Mouse (Mus musculus): Measurements from ENCODE around the gene Olfr456. TPM values are rescaled to one million over a fixed set of nuclear protein-coding genes. Genes with fewer than 3 reads are reported as not detected.
"Not testable (repeated sequence)": the region's sequence is repeated elsewhere in the genome, so short reads cannot be mapped to it uniquely, and the experiment has no call there.

The Olfr456 gene
- total RNA-seq (2021), result not detected in 2 replicates
- long read RNA-seq, result 0 reads

DNA sequence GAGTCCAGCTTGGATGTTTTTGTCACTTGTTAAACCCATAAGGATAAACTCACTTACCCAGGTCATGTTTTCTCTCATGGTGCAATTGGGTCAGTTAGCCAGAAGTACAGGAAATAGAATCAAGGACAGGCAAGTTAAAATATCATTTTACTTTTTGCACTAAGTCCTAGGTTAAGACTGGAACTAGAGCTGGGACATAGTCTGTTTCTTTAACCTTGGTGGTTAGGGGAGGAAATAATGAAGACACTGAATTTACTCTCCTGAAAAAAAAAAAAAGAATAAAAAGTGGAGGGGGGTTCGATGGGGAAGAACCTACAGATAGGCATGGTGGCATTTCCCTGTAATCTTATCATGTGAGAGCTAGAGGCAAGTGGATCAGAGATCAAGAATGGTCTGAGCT lies at the start of gene Olfr456:
Gene Olfr456, minus strand, starts transcription at position 101 of the 400 bp plus-strand sequence.
- no peak for DNase-seq

DNA sequence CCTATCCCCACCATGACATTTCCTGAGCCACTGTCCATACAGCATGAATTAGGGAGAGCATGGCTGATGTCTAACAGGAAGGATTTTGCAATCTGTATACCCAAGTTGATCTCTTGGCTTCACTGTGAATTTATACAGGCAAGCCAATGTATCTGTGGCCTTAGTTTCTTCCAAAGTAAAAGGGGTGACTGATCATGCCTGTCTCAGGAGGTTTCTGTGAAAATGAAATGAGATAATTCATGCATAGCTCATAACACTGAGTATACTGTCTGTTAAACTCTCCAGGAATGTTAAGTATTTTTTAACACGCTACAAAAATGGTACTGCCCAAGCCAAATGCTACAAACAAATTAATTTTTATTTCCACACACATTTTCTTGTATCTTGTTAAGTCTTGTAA lies 26.4 kb upstream of the Olfr456 start:
- DNase-seq, result no peak

DNA sequence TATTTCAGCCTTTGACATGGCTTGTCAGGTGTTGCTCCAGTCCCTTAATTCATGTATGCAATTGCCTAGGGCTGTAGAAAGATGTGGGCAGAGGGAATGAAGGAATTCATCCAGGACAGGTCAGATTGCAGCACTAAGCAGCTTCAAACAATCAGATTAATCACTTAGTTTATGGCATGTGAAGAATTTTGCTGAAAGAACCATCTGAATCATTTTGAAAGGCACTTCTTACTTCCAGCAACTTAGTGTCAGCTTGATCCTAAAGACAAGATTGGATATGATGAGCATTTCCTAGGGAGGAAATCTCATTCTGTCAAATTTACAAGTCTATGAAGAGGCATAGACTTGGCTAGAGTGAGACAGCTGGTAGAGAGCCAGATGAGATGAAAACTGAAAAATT lies 22.3 kb upstream of the Olfr456 start:
- DNase-seq, result no peak

DNA sequence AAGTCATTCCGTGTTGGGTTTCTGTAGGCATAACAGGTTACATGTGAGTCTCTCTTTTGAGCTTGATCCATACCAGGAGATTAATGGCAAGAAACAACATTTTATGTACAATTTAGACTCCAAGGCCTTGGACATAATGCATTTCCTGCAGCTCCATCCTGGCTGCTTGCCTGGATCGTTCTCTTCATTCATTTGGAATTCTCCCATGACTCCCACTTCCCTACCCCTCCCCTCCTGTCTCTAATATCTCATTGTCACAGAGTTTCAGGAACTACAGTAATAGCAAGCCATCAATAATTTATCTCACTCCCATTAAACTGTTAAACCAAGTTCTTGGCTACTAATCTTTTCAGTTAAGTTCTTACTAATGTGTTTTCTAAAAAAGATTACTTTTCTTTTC lies 16.5 kb upstream of the Olfr456 start:
- peak; percentile 14 for DNase-seq

DNA sequence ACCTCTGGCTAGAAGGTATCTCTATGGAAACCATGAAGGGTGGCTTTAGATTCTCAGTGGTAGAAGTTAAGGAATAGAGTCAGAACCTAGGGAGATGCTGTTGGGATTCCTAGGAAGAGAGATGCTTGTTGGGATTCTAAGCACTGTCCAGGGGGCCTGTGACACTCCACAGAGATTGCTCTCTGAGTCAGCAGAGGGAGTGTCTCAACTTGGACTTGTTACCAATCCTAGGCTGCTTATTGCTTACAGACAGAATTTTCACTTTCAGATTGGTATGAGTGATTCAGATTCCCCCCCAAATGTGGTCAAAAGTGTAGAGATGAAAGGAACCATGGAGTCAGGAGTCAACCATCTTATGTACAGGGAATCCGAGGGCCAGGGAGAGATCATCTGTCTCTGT lies 2.7 kb upstream of the Olfr456 start:
- DNase-seq, result no peak

DNA sequence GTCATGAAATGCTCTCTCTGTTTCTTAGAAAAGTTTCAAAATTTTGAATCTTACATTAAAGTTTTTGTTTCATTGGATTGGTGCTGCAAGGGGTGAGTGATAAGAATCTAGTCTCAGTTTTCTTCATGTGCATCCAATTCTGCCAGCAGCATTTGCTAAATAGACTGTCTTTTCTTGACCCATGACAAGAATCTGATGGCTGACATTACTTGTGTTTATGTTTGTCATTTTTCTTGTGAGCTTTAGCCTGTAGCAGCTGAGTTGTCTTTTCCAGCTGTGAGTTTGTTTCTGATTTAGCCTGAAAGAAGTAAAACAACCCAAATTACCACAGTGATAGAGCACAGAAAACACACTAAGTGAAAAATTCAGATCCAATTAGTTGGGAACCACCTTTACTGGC lies 2.4 kb downstream of the Olfr456 start:
- no peak for DNase-seq

DNA sequence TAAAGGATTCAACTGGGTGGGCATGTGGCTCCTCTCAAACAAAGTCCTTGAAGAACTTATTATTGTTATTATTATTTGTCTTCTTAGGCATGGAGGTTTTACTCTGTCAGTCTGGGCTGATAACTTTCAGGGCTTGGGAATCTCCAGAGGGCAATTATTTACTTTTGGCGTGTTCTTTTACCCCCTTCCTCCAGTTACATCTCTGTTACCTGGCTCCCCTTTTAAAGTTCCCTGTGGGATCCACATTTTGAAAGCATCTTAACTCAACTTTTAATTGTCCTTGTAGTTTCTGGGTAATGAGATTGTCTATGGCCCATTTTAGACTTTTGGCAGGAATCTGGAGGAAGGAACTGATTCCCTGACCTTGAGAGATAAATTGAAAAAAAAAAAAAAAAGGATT lies 10.8 kb downstream of the Olfr456 start, which contains the start of gene Olfr457:
Gene Olfr457, minus strand, starts transcription at position 101 of the 400 bp plus-strand sequence.
- DNase-seq, result no peak

DNA sequence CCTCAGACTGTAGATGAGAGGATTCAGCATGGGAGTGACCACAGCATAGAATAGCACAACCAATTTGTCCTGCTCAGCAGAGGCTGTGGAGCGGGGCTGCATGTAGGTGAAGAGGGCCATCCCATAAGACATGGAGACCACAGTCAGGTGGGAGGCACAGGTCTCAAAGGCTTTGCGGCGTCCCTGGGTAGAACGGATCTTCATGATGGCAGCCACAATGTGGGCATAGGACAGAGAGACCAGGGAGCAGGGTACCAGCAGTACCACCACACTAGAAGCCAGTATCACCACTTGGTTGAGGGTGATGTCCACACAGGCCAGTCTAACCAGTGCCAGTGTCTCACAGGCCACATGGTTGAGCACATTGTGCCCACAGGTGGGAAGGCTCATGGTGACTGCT lies 15.7 kb downstream of the Olfr456 start:
- not testable (repeated sequence) for DNase-seq

DNA sequence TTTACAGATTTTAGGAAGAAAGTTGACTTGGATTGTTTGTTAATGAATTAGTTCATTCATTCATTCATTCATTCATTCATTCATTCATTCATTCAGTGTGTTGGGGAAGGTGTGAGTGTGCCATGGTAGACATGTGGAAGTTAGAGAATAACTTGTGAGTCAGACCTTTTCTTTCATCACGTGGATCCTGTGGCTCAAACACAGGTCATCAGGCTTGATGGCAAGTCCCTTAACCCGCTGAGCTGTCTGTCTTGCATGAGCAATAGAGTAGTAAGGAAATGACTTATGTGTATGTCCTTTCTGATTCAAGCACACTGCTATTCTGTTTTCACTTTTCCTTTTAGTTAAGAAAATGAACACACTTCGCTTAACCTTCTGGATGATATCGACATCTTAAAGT lies 16.5 kb downstream of the Olfr456 start:
- DNase-seq, result no peak

DNA sequence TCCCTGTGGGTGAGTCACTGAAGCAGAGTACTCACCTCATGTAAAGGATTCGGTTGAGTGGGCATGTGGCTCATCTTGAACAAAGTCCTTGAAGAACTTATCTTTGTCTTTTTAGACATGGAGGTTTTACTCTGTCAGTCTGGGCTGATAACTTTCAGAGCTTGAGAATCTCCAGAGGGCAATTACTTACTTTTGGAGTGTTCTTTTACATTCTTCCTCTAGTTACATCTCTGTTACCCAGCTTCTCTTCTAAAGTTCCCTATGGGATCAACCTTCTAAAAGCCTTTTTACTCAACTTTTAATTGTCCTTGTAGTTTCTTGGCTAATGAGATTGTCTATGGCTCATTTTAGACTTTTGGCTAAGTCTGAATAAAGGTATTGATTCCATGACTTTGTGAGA lies 21.9 kb downstream of the Olfr456 start, which contains the start of gene Olfr458:
Gene Olfr458, minus strand, starts transcription at position 101 of the 400 bp plus-strand sequence.
- no peak for DNase-seq

DNA sequence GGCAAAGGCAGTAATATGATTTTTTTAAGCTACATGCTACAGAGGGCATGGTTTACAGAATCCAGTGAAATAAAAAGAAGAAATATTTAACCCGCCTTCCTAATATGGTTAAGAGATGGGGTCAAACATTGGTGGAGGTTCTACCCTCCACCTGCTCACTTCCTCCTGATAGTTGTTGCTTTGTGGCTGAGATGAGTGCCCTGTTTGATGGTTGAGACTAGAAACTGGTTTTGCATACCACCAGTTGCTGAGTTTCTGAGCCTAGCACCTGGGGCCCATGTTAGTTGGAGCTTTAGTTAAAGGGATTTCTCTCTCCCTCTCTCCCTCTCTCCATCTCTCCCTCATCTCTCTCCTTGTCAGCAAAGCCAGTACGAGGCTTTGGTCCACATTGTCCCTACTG lies 39.6 kb downstream of the Olfr456 start:
- DNase-seq, result no peak

DNA sequence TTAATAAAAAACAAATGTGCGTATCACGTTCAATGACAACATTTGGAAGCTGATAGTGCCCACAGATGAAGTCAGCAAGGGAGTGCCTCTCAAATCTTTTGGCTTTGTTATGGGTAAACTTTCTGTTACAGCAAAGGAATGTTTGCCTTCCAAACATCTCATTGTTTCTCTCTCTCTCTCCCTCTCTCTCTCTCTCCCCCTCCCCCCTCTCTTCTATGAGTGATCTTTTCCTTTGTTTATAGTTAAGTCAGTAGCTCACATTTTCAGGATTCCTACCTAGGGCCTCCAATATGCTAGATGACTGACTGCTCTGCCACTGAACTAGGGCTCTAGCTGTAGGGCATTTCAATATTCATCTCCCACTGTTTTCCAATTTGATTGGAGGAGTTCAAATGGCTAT lies 42.5 kb downstream of the Olfr456 start:
- no peak for DNase-seq

DNA sequence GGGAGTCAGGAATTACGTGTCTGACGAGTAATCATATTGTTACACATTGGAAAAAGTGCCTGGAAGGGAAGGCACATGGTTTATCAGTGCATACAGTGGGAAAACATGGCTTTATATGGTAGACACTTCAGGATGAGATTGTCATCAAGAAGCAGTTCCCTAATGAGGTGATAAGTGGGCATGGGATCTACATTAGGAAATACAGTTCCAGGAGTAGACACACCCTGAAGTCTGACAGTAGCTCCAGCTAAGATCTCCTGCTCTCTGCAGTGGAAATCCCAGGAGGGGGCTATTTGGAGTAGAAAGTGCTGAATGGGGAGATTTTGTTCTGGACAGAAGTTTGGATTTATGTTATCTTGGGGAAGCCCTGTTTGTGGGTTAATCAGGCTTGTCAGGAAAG lies 45.6 kb downstream of the Olfr456 start:
- no peak for DNase-seq

Other genes starting within 250 kb of the Olfr456 start
- gene Gstk1, start 241.3 kb downstream of the Olfr456 start, total RNA-seq (2021), result 263 and 300 TPM in 2 replicates
- 3.9 TPM in 2 replicates for gene Tmem139, start 225.2 kb downstream of the Olfr456 start, total RNA-seq (2021)
- 29.7 and 36.5 TPM in 2 replicates for gene Casp2, start 222.2 kb downstream of the Olfr456 start, total RNA-seq (2021)
- 0.21 TPM in 1 of 2 replicates, not detected in the other for gene Clcn1, start 200.5 kb downstream of the Olfr456 start, total RNA-seq (2021)
- gene Fam131b, start 162.6 kb downstream of the Olfr456 start, total RNA-seq (2021), result 0.24 TPM in 1 of 2 replicates, not detected in the other
- 105 and 140 TPM in 2 replicates for gene Zyx, start 137.6 kb downstream of the Olfr456 start, total RNA-seq (2021)
- gene Epha1, start 113.9 kb downstream of the Olfr456 start, total RNA-seq (2021), result 0.48 and 0.55 TPM in 2 replicates
- 7.4 and 11.8 TPM in 2 replicates for gene Tas2r143, start 87.0 kb downstream of the Olfr456 start, total RNA-seq (2021)
- 7.3 and 9.4 TPM in 2 replicates for gene Tas2r135, start 81.8 kb downstream of the Olfr456 start, total RNA-seq (2021)
- gene Tas2r126, start 52.7 kb downstream of the Olfr456 start, total RNA-seq (2021), result 4.2 and 5.6 TPM in 2 replicates
- gene Olfr458, start 22.0 kb downstream of the Olfr456 start, total RNA-seq (2021), result not detected in 2 replicates
- not detected in 2 replicates for gene Olfr457, start 10.9 kb downstream of the Olfr456 start, total RNA-seq (2021)
- not detected in 2 replicates for gene Olfr455, start 60.4 kb upstream of the Olfr456 start, total RNA-seq (2021)
- gene Tcaf3, start 110.5 kb upstream of the Olfr456 start, total RNA-seq (2021), result not detected in 2 replicates
- gene Tcaf2, start 158.0 kb upstream of the Olfr456 start, total RNA-seq (2021), result 10.5 and 12.2 TPM in 2 replicates
- gene Tcaf1, start 222.9 kb upstream of the Olfr456 start, total RNA-seq (2021), result 72.4 and 86.5 TPM in 2 replicates

Data from adrenal gland, postnatal 25 days (tissue).